Mouse (Mus musculus) hindbrain, embryonic 16.5 days (tissue): ENCODE data around the gene Efcab3. TPM values are rescaled to one million over a fixed set of nuclear protein-coding genes. Genes with fewer than 3 reads are reported as not detected.

Experiments used
- ATAC-seq: fragments of 200-750 bp; cut with Nextera tagmentation; 2 replicates; pipeline ENCODE4 v1.8.0; 2017; ENCODE audit warnings: moderate TSS enrichment, moderate library complexity
- H3K27ac ChIP-seq: fragments of 300-500 bp; sonication (generic); 2 replicates; pipeline ENCODE4 v1.5.1; 2014; ENCODE audit warnings: low read depth, mild to moderate bottlenecking, control low read depth, low read length, moderate library complexity
- H3K27me3 ChIP-seq: fragments of 300-500 bp; sonication (generic); replicated peaks from 2 replicates; pipeline ENCODE4 v1.6.1; 2014; ENCODE audit warnings: low read length; ENCODE audit not compliant: control insufficient read depth, insufficient read depth
- H3K36me3 ChIP-seq: fragments of 300-500 bp; sonication (generic); 2 replicates; pipeline ENCODE4 v1.6.1; 2014; ENCODE audit warnings: mild to moderate bottlenecking, low read length, moderate library complexity, mixed read lengths; ENCODE audit not compliant: control insufficient read depth, insufficient read depth
- H3K4me1 ChIP-seq: fragments of 300-500 bp; sonication (generic); 2 replicates; pipeline ENCODE4 v1.6.1; 2014; ENCODE audit warnings: low read depth, low read length; ENCODE audit not compliant: control insufficient read depth, insufficient read depth
- H3K4me2 ChIP-seq: fragments of 300-500 bp; sonication (generic); 2 replicates; pipeline ENCODE4 v1.6.1; 2014; ENCODE audit warnings: mild to moderate bottlenecking, low read length, control low read depth, moderate library complexity
- H3K4me3 ChIP-seq: fragments of 300-500 bp; sonication (generic); 2 replicates; pipeline ENCODE4 v1.5.1; 2014; ENCODE audit warnings: mild to moderate bottlenecking, low read length, control low read depth, moderate library complexity
- H3K9ac ChIP-seq: fragments of 300-500 bp; sonication (generic); 2 replicates; pipeline ENCODE4 v1.6.1; 2014; ENCODE audit warnings: low read depth, mild to moderate bottlenecking, control low read depth, low read length, moderate library complexity
- H3K9me3 ChIP-seq: fragments of 300-500 bp; sonication (generic); 2 replicates; pipeline ENCODE4 v1.6.1; 2014; ENCODE audit warnings: mild to moderate bottlenecking, low read length, moderate library complexity; ENCODE audit not compliant: control insufficient read depth
- WGBS: fragments of 180-500 bp; shearing (Covaris S2); extraction: QIAGEN DNeasy Blood & Tissue Kit; methylation state at CpG from one replicate; pipeline ENCODE4 v1.1.7; 2014; 5-methylcytosine and 5-hydroxymethylcytosine counted together
- polyA plus RNA-seq: library from polyadenylated mRNA; unstranded; fragments of >200 nt; fragmentation: Nextera tagmentation; extraction: Ambion mirVana; gene quantifications from 2 replicates; pipeline ENCODE4 v1.2.1, GENCODE M21; 2015

Efcab3 gene
- polyA plus RNA-seq, 1 experiment from 2014 or later: not detected

DNA sequence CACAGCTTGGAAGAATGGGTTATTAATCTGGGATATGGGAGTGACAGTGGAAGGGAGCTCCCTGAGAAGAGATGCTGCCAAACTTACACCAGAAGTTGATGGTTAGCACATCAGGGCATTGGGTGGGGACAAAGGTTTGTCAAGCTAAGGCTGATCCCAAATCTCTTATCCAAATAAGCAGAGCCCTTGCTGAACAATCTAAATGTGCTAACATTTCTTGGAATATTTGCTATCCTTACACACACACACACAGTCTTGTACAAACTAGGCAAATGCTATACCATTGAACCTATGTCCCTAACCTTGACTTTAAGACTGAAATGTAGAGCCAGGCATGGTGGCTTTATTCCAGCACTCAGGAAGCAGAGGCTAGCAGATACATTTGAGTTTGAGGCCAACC, 80.2 kb downstream of the Efcab3 start:
- H3K9ac ChIP-seq: no peak overlapping the region
- H3K4me3 ChIP-seq: no peak overlapping the region
- H3K9me3 ChIP-seq: no peaks in the 10 kb centered on the region
- no peaks in the 10 kb centered on the region for H3K4me1 ChIP-seq
- no peak for ATAC-seq
- no peak overlapping the region for H3K27ac ChIP-seq
- H3K36me3 ChIP-seq: peaks cover 13% of the 10 kb centered on the region; the same call in 1 of the 2 replicates
- H3K27me3 ChIP-seq: no peaks in the 10 kb centered on the region
- H3K4me2 ChIP-seq: no peak overlapping the region

DNA sequence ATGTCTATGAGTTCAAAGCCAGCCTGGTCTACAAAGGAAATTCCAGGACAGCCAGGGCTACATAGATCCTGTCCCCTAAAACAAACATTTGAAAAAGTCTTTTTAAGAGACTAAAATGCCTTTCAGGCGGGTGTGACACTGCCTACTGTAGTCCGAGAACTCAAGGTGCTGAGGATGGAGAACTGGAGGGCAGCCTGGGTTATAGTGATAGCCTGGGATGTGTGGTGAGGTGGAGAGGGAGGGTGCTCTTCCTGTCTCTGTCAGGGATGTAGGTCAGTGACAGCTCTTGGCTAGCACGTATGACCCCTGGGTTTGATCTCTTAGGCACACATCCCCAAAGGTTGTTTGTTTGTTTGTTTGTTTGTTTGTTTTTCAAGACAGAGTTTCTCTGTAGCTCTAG, 80.7 kb downstream of the Efcab3 start:
- Histone ChIP-seq H3K36me3 (peaks cover 10% of the 10 kb centered on the region; the same call in 1 of the 2 replicates), H3K9me3 (no peaks in the 10 kb centered on the region), H3K27ac (no peak overlapping the region), H3K4me2 (no peak overlapping the region), H3K4me1 (no peaks in the 10 kb centered on the region), H3K9ac (no peak overlapping the region), H3K4me3 (no peak overlapping the region), H3K27me3 (no peaks in the 10 kb centered on the region)
- ATAC-seq: no peak
- 82% methylated on average over 3 of the region's 3 CpGs for WGBS

DNA sequence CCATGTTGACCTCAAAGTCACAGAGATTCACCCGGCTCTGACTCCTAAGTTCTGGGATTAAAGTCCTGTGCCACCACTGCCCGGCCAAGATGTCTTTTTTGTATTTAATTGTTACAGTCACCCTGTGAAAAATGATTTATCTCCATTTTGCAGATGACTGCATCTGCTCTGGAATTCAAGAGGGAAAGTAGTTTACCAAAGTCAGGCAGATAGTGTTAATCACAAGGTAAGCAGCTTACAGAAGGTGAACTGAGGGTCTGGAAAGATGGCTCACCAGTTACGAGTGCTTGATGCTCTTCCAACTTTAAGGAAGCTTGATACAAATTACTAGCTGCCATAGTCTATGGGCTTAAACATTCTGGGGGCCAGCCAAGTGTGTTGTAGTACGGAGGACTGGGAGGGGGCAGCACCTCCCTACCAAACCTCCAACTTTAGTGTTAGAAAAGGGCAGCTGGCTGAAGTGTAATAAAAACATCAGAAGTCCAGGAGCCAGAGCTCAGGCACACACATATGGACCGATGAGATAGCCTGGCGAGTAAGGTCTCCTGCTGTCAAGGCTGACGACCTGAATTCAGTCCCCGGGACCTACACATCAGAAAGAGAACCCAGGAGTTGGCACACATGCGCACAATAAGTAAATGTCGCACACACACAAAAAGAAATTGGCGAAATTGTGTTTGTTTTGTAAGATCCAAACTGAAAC, 81.3 kb downstream of the Efcab3 start:
- ATAC-seq: no peak
- 87% methylated on average over 11 of the region's 11 CpGs for WGBS
- H3K4me2 ChIP-seq: no peak overlapping the region

DNA sequence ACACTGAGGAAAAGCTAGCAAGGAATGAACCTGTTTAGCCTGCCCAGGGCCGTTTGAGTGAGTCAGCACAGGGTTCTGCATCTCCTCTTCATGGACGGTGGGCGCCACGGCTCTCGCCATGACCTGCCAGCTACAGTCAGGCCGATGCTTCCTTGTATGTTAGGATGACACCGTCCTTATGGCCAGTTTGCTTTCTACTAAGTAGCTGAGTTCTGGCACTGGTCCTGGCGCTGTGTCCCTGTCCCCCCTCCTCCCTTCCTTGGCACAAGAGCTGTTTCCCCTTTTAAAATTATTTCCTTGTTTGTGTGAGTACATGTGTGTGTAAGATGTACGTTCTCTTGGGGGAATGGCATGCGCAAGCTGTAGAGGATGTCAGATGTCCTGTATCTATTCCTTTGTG, 81.8 kb downstream of the Efcab3 start:
- H3K4me3 ChIP-seq: no peak overlapping the region
- H3K4me2 ChIP-seq: no peak overlapping the region
- H3K4me1 ChIP-seq: no peaks in the 10 kb centered on the region
- no peaks in the 10 kb centered on the region for H3K36me3 ChIP-seq
- ATAC-seq: no peak
- no peak overlapping the region for H3K27ac ChIP-seq
- no peak overlapping the region for H3K9ac ChIP-seq
- H3K27me3 ChIP-seq: no peaks in the 10 kb centered on the region
- 87% methylated on average over 10 of the region's 10 CpGs for WGBS
- H3K9me3 ChIP-seq: no peaks in the 10 kb centered on the region

More for the DNA sequence above, 81.3 kb downstream of the Efcab3 start:
- Histone ChIP-seq H3K9me3 (no peaks in the 10 kb centered on the region), H3K36me3 (peaks cover 5% of the 10 kb centered on the region; the same call in 1 of the 2 replicates), H3K27ac (no peak overlapping the region), H3K9ac (no peak overlapping the region), H3K27me3 (no peaks in the 10 kb centered on the region), H3K4me3 (no peak overlapping the region), H3K4me1 (no peaks in the 10 kb centered on the region)

DNA sequence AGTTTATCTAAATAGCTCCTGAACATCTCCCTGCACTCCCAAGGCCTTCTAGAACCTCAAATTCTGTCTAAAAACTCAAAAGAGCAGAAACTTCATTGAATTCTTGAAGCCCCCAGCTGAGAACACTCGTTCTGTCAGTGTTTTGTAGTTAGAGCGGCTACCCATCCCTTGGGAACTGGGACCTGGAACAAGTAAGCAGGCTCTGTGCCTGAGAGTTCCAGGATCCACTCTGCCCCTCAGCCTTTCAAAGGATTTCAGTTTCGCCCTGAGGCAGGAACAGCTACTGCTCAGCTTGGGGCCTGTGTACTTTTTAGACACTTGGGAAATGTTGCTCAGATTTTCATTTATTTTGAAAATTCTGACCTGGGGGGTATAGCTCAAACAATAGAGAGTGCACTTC, 83.2 kb downstream of the Efcab3 start, which contains the start of gene Gm10842:
Gene Gm10842, plus strand, starts transcription at position 301 of the 400 bp plus-strand sequence.
- ATAC-seq: no peak
- no peaks in the 10 kb centered on the region for H3K36me3 ChIP-seq
- no peak within 1 kb of the TSS for H3K4me3 ChIP-seq
- no peaks in the 10 kb centered on the region for H3K27me3 ChIP-seq
- H3K9me3 ChIP-seq: no peaks in the 10 kb centered on the region
- H3K4me1 ChIP-seq: peaks cover 3% of the 10 kb centered on the region; the same call in 1 of the 2 replicates
- no peak within 1 kb of the TSS for H3K27ac ChIP-seq
- H3K4me2 ChIP-seq: no peak within 1 kb of the TSS
- 82% methylated on average over 3 of the region's 3 CpGs for WGBS
- H3K9ac ChIP-seq: no peak within 1 kb of the TSS

DNA sequence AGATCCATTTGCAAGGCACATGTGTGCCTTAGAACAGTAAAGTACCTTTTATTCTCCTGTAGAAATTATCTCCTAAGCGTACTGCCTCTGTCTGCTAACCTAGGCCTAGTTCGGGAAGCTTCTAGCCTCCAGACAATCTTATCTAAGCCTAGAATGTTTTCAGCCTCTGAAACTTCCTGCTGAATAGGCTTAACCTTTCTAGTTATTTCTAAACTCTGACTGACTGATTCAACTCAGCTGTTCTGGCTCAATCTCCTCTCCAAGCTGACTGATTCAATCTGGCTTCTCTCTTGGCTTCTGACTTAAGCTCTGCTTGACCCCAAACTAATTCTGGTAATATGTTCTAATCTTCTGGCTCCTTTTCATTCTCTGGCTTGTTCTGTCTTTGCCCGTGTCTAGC, 86.0 kb downstream of the Efcab3 start:
- Histone ChIP-seq H3K27me3 (no peaks in the 10 kb centered on the region), H3K4me1 (peaks cover 10% of the 10 kb centered on the region; the same call in 1 of the 2 replicates), H3K36me3 (no peaks in the 10 kb centered on the region), H3K27ac (no peak overlapping the region), H3K9me3 (no peaks in the 10 kb centered on the region), H3K4me3 (no peak overlapping the region), H3K9ac (no peak overlapping the region), H3K4me2 (no peak overlapping the region)
- no peak for ATAC-seq
- 92% methylated on average over 3 of the region's 3 CpGs for WGBS

DNA sequence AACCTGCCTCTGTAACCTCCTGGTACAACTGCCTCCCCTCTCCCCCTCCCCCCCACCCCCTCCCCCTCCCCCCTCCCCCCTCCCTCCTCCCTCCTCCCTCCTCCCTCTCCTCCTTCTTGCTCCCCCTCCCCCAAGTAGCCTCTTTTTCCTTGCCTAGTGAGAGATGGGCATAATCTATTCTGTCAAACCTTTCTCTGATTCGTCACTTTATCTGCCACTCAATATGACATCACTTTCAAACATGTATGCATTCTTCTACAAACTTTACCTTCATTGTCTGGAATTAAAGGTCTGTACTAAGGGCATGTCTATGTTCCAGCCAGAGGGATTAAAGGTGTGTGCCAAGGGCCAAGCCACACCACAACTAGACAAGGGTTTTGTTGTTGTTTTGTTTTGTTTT, 86.4 kb downstream of the Efcab3 start:
- no peak overlapping the region for H3K4me3 ChIP-seq
- H3K4me2 ChIP-seq: no peak overlapping the region
- ATAC-seq: no peak
- H3K9ac ChIP-seq: no peak overlapping the region
- H3K27ac ChIP-seq: no peak overlapping the region
- H3K4me1 ChIP-seq: peaks cover 10% of the 10 kb centered on the region; the same call in 1 of the 2 replicates
- H3K36me3 ChIP-seq: no peaks in the 10 kb centered on the region
- H3K27me3 ChIP-seq: no peaks in the 10 kb centered on the region
- WGBS: 92% methylated on average over 1 of the region's 1 CpGs
- H3K9me3 ChIP-seq: no peaks in the 10 kb centered on the region

DNA sequence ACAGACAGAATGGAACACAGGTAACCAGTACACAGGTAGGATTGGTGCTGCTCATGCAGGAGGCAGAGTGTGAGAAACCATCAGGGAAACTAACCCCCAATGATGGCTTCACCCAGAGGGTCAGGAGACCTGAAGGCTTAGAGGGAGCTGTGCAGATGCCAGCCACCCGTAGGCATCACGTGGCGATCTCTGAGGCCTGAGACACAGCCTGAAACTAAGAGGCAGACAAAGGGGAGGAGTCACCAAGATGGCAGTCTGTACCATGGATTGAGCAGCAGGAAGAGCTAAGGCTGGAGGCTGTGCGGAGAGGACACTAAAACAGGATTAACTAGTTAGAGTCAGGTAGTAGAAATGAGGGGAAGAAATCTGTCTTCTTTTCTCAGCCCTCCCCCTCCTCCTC, 87.3 kb downstream of the Efcab3 start:
- ATAC-seq: no peak
- Histone ChIP-seq H3K9me3 (no peaks in the 10 kb centered on the region), H3K4me2 (no peak overlapping the region), H3K27me3 (no peaks in the 10 kb centered on the region), H3K9ac (no peak overlapping the region), H3K4me1 (peaks cover 10% of the 10 kb centered on the region; the same call in 1 of the 2 replicates), H3K27ac (no peak overlapping the region), H3K36me3 (no peaks in the 10 kb centered on the region), H3K4me3 (no peak overlapping the region)
- 59% methylated on average over 4 of the region's 4 CpGs for WGBS

DNA sequence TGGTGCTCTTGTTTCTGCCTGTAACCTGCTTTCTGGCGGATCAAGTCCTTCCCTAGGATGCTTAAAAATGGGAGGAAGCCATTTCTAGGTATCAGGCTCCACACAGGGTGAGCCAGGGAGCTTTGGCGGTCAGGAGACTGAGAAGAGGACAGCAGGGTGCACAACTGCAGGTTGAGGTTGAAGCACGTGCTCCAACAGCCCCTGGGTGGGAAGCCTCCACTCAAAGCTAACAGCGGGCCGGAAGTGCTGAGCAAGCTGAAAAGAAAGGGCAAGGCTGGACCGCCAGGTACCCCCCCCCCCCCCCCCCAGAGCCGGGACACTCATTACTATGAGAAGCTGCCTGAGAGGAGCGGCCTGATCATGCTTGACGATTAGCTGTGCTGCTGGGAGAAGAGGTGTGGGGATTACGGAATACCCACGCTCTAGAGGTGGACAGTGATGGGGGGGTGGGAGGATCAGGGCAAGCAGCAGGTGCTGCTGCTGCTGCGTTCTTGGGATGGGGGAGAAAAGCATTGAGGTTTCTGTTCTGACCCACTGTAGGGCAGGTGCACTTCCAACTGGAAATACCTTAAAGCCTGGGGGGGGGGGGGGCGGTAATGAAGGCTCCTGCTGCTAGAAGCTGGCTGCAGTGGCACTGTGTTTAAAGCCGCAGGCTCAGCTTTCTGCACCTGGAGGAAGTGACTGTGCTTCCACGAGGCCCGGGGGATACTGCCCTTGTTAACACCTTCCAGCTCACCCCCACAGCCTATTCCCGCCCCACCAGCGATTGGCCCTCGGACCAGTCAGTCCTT, 88.0 kb downstream of the Efcab3 start:
- ATAC-seq: peak; percentile 45; the same call in 1 of the 2 replicates
- 31% methylated on average over 18 of the region's 19 CpGs for WGBS
- Histone ChIP-seq H3K4me2 (peak overlapping the region; percentile 34), H3K27ac (no peak overlapping the region), H3K36me3 (no peaks in the 10 kb centered on the region), H3K4me1 (peaks cover 10% of the 10 kb centered on the region; the same call in 1 of the 2 replicates), H3K9me3 (no peaks in the 10 kb centered on the region), H3K27me3 (no peaks in the 10 kb centered on the region), H3K9ac (peak overlapping the region; percentile 38; the same call in 1 of the 2 replicates), H3K4me3 (no peak overlapping the region)
